Mouse (Mus musculus) brain, embryonic 18.5 days (tissue): Measurements from ENCODE around the gene Cfb.
"Not testable (repeated sequence)": the region's sequence is repeated elsewhere in the genome, so short reads cannot be mapped to it uniquely, and the experiment has no call there.

ENCODE experiments used
- DNase-seq: peaks from one replicate; pipeline ENCODE4 v3.0.0-alpha.2; 2012; ENCODE audit warnings: low read depth, low spot score

Cfb gene

GRCm38 (mm10) chr17:34862416-34863081 lies at the start of gene Cfb:
Cfb (minus strand) TSS chr17:34862518.
- no peak for DNase-seq

GRCm38 (mm10) chr17:34911945-34912351 lies 49.6 kb upstream of the Cfb start:
- no peak for DNase-seq

- DNase-seq: no peak
These were observed 48.7 kb upstream of the Cfb start for GRCm38 (mm10) chr17:34910982-34911381.

- no peak for DNase-seq
These were observed 40.6 kb upstream of the Cfb start for GRCm38 (mm10) chr17:34902895-34903294.

GRCm38 (mm10) chr17:34901948-34902347 lies 39.6 kb upstream of the Cfb start:
- DNase-seq: not testable (repeated sequence)

- DNase-seq: not testable (repeated sequence)
These were observed 38.5 kb upstream of the Cfb start for GRCm38 (mm10) chr17:34900826-34901225.

GRCm38 (mm10) chr17:34899890-34900243 lies 37.5 kb upstream of the Cfb start:
- no peak for DNase-seq

GRCm38 (mm10) chr17:34899053-34899889 lies 37.0 kb upstream of the Cfb start:
- DNase-seq: no peak

- no peak for DNase-seq
These were observed 36.4 kb upstream of the Cfb start for GRCm38 (mm10) chr17:34898706-34899052.

GRCm38 (mm10) chr17:34898160-34898586 lies 35.9 kb upstream of the Cfb start, which contains the start of the genes C2 and Ehmt2:
C2 (minus strand) TSS chr17:34898265.
Ehmt2 (plus strand) TSS chr17:34898469.
- DNase-seq: peak; percentile 69

- DNase-seq: no peak
These were observed 35.2 kb upstream of the Cfb start for GRCm38 (mm10) chr17:34897373-34898159.

- DNase-seq: no peak
These were observed 34.0 kb upstream of the Cfb start for GRCm38 (mm10) chr17:34896366-34896765.

GRCm38 (mm10) chr17:34895724-34896123 lies 33.4 kb upstream of the Cfb start:
- no peak for DNase-seq

GRCm38 (mm10) chr17:34894801-34895530 lies 32.6 kb upstream of the Cfb start:
- DNase-seq: no peak

GRCm38 (mm10) chr17:34894074-34894597 lies 31.8 kb upstream of the Cfb start:
- DNase-seq: peak; percentile 95

- no peak for DNase-seq
These were observed 30.9 kb upstream of the Cfb start for GRCm38 (mm10) chr17:34893072-34893824.

GRCm38 (mm10) chr17:34891377-34891776 lies 29.1 kb upstream of the Cfb start:
- no peak for DNase-seq

- DNase-seq: no peak
These were observed 27.9 kb upstream of the Cfb start for GRCm38 (mm10) chr17:34890074-34890743.

GRCm38 (mm10) chr17:34887942-34888341 lies 25.6 kb upstream of the Cfb start:
- no peak for DNase-seq

- DNase-seq: no peak
These were observed 23.3 kb upstream of the Cfb start for GRCm38 (mm10) chr17:34885615-34886014.
